Mouse (Mus musculus) liver, adult 2 months (tissue): ENCODE results near the gene Synpo2. TPM values are rescaled to one million over a fixed set of nuclear protein-coding genes. Genes with fewer than 3 reads are reported as not detected.

Experiments
- DNase-seq: peaks from one replicate; pipeline ENCODE4 v3.0.0-alpha.2; 2011; ENCODE audit warnings: low read depth, low spot score; ENCODE audit errors: extremely low read depth
- H3K27ac ChIP-seq: fragments of 200-500 bp; replicated peaks from 2 replicates; pipeline ENCODE4 v1.5.1; 2012; ENCODE audit warnings: low read depth, mild to moderate bottlenecking, control low read depth, inconsistent platforms, low read length; ENCODE audit not compliant: insufficient read depth
- H3K27me3 ChIP-seq: fragments of 200-500 bp; 2 replicates; pipeline ENCODE4 v1.6.1; 2012; ENCODE audit warnings: mild to moderate bottlenecking, moderate library complexity, low read length, inconsistent platforms; ENCODE audit not compliant: control insufficient read depth, insufficient read depth
- H3K36me3 ChIP-seq: fragments of 200-500 bp; 2 replicates; pipeline ENCODE4 v1.6.1; 2012; ENCODE audit warnings: low read length, inconsistent platforms; ENCODE audit not compliant: control insufficient read depth, insufficient read depth
- H3K4me1 ChIP-seq: fragments of 200-500 bp; 2 replicates; pipeline ENCODE4 v1.6.1; 2011; ENCODE audit warnings: low read length; ENCODE audit not compliant: control insufficient read depth, insufficient read depth
- H3K4me3 ChIP-seq: fragments of 200-500 bp; 2 replicates; pipeline ENCODE4 v1.5.1; 2011; ENCODE audit warnings: low read depth, mild to moderate bottlenecking, control low read depth, low read length, moderate library complexity; ENCODE audit not compliant: insufficient read depth
- H3K79me2 ChIP-seq: fragments of 200-500 bp; 2 replicates; pipeline ENCODE4 v1.6.1; 2012; ENCODE audit warnings: inconsistent platforms, mild to moderate bottlenecking, low read length, moderate library complexity; ENCODE audit not compliant: control insufficient read depth, insufficient read depth
- H3K9ac ChIP-seq: fragments of 200-500 bp; 2 replicates; pipeline ENCODE4 v1.6.1; 2012; ENCODE audit warnings: low read depth, mild to moderate bottlenecking, control low read depth, inconsistent platforms, low read length
- CTCF ChIP-seq: fragments of 200-500 bp; IDR thresholded peaks from 2 replicates; pipeline ENCODE4 v1.5.1; 2011; ENCODE audit warnings: low read depth, low read length, control low read depth
- POLR2A ChIP-seq: fragments of 200-500 bp; IDR thresholded peaks from 2 replicates; pipeline ENCODE4 v1.6.1; 2011; ENCODE audit warnings: low read length, control low read depth; ENCODE audit not compliant: insufficient read depth; ENCODE audit errors: extremely low read depth
- WGBS: fragments of 180-500 bp; shearing (Covaris S2); methylation state at CpG from one replicate; pipeline ENCODE4 v1.1.7; 2018; 5-methylcytosine and 5-hydroxymethylcytosine counted together
- polyA plus RNA-seq: library from polyadenylated mRNA; depleted of rRNA; stranded (reverse); fragments of >200 nt; gene quantifications from 2 replicates; pipeline ENCODE4 v1.2.3, GENCODE M21; 2012
- total RNA-seq: library from RNA; depleted of rRNA; stranded (reverse); fragments of >200 nt; gene quantifications from 2 replicates; pipeline ENCODE4 v1.2.3, GENCODE M21; 2014

The Synpo2 gene
- total and polyA plus RNA-seq, 2 experiments = 0.06 to 0.37 TPM

DNA sequence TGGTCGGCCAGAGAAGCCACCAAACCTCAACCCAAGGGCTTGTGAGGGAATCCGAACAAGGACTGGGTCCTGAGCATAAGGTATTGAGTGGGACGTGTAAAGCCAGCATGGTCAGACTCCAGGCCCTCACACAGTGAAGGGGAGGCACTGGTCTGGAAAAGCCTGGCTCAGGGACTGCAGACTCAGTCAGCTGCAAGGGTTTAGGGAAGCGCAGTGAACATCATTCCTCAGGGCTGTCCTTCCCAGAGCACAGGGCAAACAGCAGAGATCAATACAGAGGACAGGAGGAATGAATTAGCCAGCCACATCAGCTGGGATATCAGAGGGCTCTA lies 72.8 kb downstream of the Synpo2 start:
- Histone ChIP-seq H3K79me2 (no peaks in the 10 kb centered on the region), H3K27ac (no peak overlapping the region), H3K4me3 (no peak overlapping the region), H3K4me1 (no peaks in the 10 kb centered on the region), H3K36me3 (no peaks in the 10 kb centered on the region), H3K9ac (no peak overlapping the region), H3K27me3 (no peaks in the 10 kb centered on the region)
- DNase-seq = no peak
- TF ChIP-seq CTCF = no peak
- 72% methylated on average over 4 of the region's 4 CpGs for WGBS

- Histone ChIP-seq H3K79me2 (no peaks in the 10 kb centered on the region), H3K4me1 (no peaks in the 10 kb centered on the region), H3K27me3 (no peaks in the 10 kb centered on the region), H3K36me3 (no peaks in the 10 kb centered on the region), H3K27ac (no peak overlapping the region), H3K9ac (no peak overlapping the region), H3K4me3 (no peak overlapping the region)
- no peak for DNase-seq
- TF ChIP-seq CTCF = no peak
- TF ChIP-seq POLR2A = no peak
- 68% methylated on average over 6 of the region's 6 CpGs for WGBS
Measured at GRCm38 (mm10) chr3:123162289-123163191, 73.4 kb downstream of the Synpo2 start.

DNA sequence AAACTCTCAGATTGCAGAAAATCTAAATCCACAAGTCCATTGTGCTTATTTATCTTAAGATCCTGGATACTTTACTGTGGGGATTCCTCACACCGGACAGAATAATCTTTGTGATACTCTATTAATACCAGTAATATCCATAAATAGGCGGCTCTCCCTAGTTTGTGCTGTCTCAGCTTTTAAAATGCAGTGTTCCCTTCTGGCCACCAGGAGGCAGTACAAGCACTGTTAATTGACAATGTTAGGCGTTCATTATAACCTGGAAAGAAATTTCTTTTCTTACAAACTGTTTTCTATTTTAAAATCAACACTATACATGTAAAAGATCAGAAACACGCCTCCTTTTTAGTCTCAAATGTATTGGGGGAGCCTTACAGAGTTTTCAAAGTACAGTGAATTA lies 75.2 kb downstream of the Synpo2 start:
- Histone ChIP-seq H3K36me3 (no peaks in the 10 kb centered on the region), H3K79me2 (no peaks in the 10 kb centered on the region), H3K4me1 (no peaks in the 10 kb centered on the region), H3K9ac (no peak overlapping the region), H3K27me3 (no peaks in the 10 kb centered on the region), H3K4me3 (no peak overlapping the region), H3K27ac (no peak overlapping the region)
- DNase-seq = peak; percentile 12
- TF ChIP-seq POLR2A (no peak), CTCF (peak; percentile 31)
- WGBS = 17% methylated on average over 4 of the region's 4 CpGs

DNA sequence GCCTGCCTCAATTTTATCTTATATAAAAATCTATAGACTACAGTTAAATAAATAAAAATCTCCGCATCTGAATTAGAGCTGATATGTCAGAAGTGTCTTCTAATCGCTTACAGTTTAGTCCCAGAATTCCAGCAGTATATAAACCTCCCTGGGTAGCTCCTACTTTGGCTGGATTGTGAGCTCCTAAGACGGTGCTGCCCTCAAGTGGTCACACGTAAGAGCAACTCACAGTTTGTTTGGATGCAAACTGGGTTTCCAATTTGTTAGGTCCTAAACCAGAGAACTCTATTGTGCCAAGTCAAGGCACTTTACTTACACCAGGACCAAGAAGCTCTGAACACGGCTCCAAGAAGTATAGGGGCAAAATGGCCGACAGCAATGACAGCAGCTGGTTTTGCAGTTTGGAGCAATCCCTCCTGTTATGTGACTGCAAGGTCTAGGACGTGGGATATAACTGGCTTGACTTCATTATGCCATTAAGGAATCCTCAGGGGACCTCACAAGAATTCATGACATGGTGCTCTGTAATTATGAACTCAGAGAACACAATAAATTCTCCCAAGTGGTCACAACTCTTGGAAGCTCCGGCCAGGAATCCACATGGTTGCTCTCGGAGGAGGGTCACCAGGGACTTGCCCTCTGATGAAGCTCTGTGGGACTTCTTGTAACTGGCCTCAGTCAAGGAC lies 76.7 kb downstream of the Synpo2 start:
- DNase-seq = peak; percentile 60

DNA sequence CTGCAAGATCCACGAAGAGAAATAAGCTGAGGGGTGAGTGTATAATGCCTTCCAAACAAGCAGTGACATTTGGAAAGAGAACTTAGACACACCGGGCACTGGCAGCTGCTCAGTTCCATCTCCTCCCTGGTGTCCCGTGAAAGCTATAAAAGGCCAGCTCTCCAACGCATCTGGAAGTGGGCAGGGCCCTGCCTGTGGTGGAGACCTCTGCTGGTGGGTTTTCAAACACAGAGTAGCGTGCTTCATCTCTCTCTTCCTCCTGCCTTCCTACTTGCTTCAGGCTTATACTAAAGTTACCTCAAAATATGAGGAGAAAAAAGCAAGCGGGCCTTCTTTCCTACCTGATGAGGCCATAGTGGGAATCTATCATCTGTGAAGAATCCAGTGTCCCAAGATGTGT lies 77.4 kb downstream of the Synpo2 start:
- no peaks in the 10 kb centered on the region for H3K36me3 ChIP-seq
- H3K9ac ChIP-seq = no peak overlapping the region
- TF ChIP-seq CTCF (peak; percentile 49), POLR2A (no peak)
- no peaks in the 10 kb centered on the region for H3K4me1 ChIP-seq
- peak; percentile 7 for DNase-seq
- H3K27ac ChIP-seq = no peak overlapping the region
- 49% methylated on average over 6 of the region's 6 CpGs for WGBS
- H3K27me3 ChIP-seq = no peaks in the 10 kb centered on the region
- no peaks in the 10 kb centered on the region for H3K79me2 ChIP-seq
- H3K4me3 ChIP-seq = no peak overlapping the region

More for the DNA sequence above, 76.7 kb downstream of the Synpo2 start:
- Histone ChIP-seq H3K9ac (no peak overlapping the region), H3K27ac (no peak overlapping the region), H3K4me3 (no peak overlapping the region), H3K27me3 (no peaks in the 10 kb centered on the region), H3K79me2 (no peaks in the 10 kb centered on the region), H3K4me1 (no peaks in the 10 kb centered on the region), H3K36me3 (no peaks in the 10 kb centered on the region)
- TF ChIP-seq POLR2A = no peak
- TF ChIP-seq CTCF = peak; percentile 59; the same call in 1 of the 2 replicates
- 38% methylated on average over 9 of the region's 9 CpGs for WGBS

- DNase-seq = no peak
- no peaks in the 10 kb centered on the region for H3K36me3 ChIP-seq
- H3K27ac ChIP-seq = no peak overlapping the region
- no peak overlapping the region for H3K4me3 ChIP-seq
- H3K79me2 ChIP-seq = no peaks in the 10 kb centered on the region
- TF ChIP-seq CTCF = no peak
- TF ChIP-seq POLR2A = no peak
- H3K27me3 ChIP-seq = no peaks in the 10 kb centered on the region; the same call in 1 of the 2 replicates
- WGBS = 77% methylated on average over 8 of the region's 8 CpGs
- no peaks in the 10 kb centered on the region for H3K4me1 ChIP-seq
- H3K9ac ChIP-seq = no peak overlapping the region
Measured at GRCm38 (mm10) chr3:123153337-123153736, 82.6 kb downstream of the Synpo2 start.
